ENCODE assay signal across 14 mouse cellular contexts in genomic region chr12:31714070-31714469, GRCm38 (mm10). TPM values are rescaled to one million over a fixed set of nuclear protein-coding genes. Genes with fewer than 3 reads are reported as not detected.
DNase-seq lines count a peak whose midpoint lies in the region; ATAC-seq lines count a peak whose summit lies in the region.
"Had no signal": no experiment of that assay in that cellular context is flagged by ENCODE, and none has a peak within 500 bp of the region (broad histone marks: within the 10 kb centered on the region; RNA-seq: fewer than 3 reads in every experiment).

No protein-coding gene starts in this region.

- peak overlapping the region; percentile 42; the same call in 1 of the 2 replicates for H3K4me2 ChIP-seq in limb, embryonic 12.5 days
- H3K4me2 ChIP-seq in hindbrain, embryonic 15.5 days = peak overlapping the region; percentile 50
- H3K4me2 ChIP-seq in neural tube, embryonic 14.5 days (ENCODE audit: low read depth, low read length) = peak overlapping the region; percentile 41
- H3K4me2 ChIP-seq: limb, embryonic 15.5 days; lung, embryonic 14.5 days had no signal

- H3K27ac ChIP-seq in heart, embryonic 10.5 days = 0 out of 2 replicates have a peak overlapping the region, but pooled peaks have one; percentile 77
- no peak overlapping the region for H3K27ac ChIP-seq in limb, embryonic 12.5 days
- H3K27ac ChIP-seq in limb, embryonic 10.5 days = no peak overlapping the region
- peak overlapping the region; percentile 89 for H3K27ac ChIP-seq in hindbrain, embryonic 15.5 days (replicated peaks)
- peak overlapping the region; percentile 78 for H3K27ac ChIP-seq in neural tube, embryonic 14.5 days (ENCODE audit: low read depth, low read length)
- H3K27ac ChIP-seq: limb, embryonic 15.5 days had no signal

- DNase-seq in heart, embryonic 10.5 days (ENCODE audit: low spot score) = no peak
- DNase-seq in heart, adult 9 months (ENCODE audit: low spot score in 2 of 2) = no peak
- no peak for DNase-seq in limb, embryonic 10.5 days (ENCODE audit: low spot score)
- no peak for DNase-seq in frontal cortex, postnatal 10 days (ENCODE audit: low spot score in 2 of 2)
- DNase-seq: adrenal gland, postnatal 25 days; heart, postnatal 14 days; kidney, adult 11 months; kidney, postnatal 36 days; lung, embryonic 14.5 days had no signal

- H3K27me3 ChIP-seq in heart, embryonic 10.5 days (ENCODE audit: insufficient read depth, poor library complexity, severe bottlenecking) = no peaks in the 10 kb centered on the region
- H3K27me3 ChIP-seq in limb, embryonic 12.5 days = no peaks in the 10 kb centered on the region
- no peaks in the 10 kb centered on the region for H3K27me3 ChIP-seq in limb, embryonic 10.5 days (ENCODE audit: low read depth, poor library complexity, severe bottlenecking)
- no peaks in the 10 kb centered on the region for H3K27me3 ChIP-seq in hindbrain, embryonic 15.5 days
- H3K27me3 ChIP-seq in neural tube, embryonic 14.5 days (ENCODE audit: control insufficient read depth, insufficient read depth, low read length) = no peaks in the 10 kb centered on the region
- H3K27me3 ChIP-seq: limb, embryonic 15.5 days had no signal

- ATAC-seq in limb, embryonic 12.5 days (ENCODE audit: insufficient number of reproducible peaks, insufficient read depth, low FRiP score, low TSS enrichment, low read depth) = no peak
- peak; percentile 65; the same call in 1 of the 2 replicates for ATAC-seq in hindbrain, embryonic 15.5 days (ENCODE audit: low FRiP score, low read depth)
- peak; percentile 55; the same call in 1 of the 2 replicates for ATAC-seq in neural tube, embryonic 14.5 days (ENCODE audit: low read depth)

- peaks cover 5% of the 10 kb centered on the region; the same call in 1 of the 2 replicates for H3K4me1 ChIP-seq in heart, embryonic 10.5 days
- peaks cover 5% of the 10 kb centered on the region; the same call in 1 of the 2 replicates for H3K4me1 ChIP-seq in limb, embryonic 12.5 days (replicated peaks)
- H3K4me1 ChIP-seq in limb, embryonic 10.5 days = peaks cover 6% of the 10 kb centered on the region
- peaks cover 10% of the 10 kb centered on the region for H3K4me1 ChIP-seq in hindbrain, embryonic 15.5 days (replicated peaks)
- H3K4me1 ChIP-seq in neural tube, embryonic 14.5 days (ENCODE audit: control insufficient read depth, insufficient read depth, low read length) = peaks cover 9% of the 10 kb centered on the region; the same call in 1 of the 2 replicates
- H3K4me1 ChIP-seq: limb, embryonic 15.5 days had no signal

- H3K9me3 ChIP-seq in heart, embryonic 10.5 days = no peaks in the 10 kb centered on the region
- H3K9me3 ChIP-seq in limb, embryonic 12.5 days = no peaks in the 10 kb centered on the region
- H3K9me3 ChIP-seq in limb, embryonic 10.5 days (replicated peaks) = no peaks in the 10 kb centered on the region
- no peaks in the 10 kb centered on the region for H3K9me3 ChIP-seq in hindbrain, embryonic 15.5 days
- no peaks in the 10 kb centered on the region for H3K9me3 ChIP-seq in neural tube, embryonic 14.5 days (ENCODE audit: control insufficient read depth, low read length)
- H3K9me3 ChIP-seq: limb, embryonic 15.5 days had no signal

- 80% methylated on average over 3 of the region's 3 CpGs for WGBS in heart, embryonic 10.5 days
- 41% methylated on average over 3 of the region's 3 CpGs for WGBS in limb, embryonic 12.5 days
- WGBS in limb, embryonic 10.5 days = 88% methylated on average over 3 of the region's 3 CpGs
- WGBS in hindbrain, embryonic 15.5 days = 51% methylated on average over 3 of the region's 3 CpGs
- 52% methylated on average over 3 of the region's 3 CpGs for WGBS in neural tube, embryonic 14.5 days

- H3K36me3 ChIP-seq in heart, embryonic 10.5 days = no peaks in the 10 kb centered on the region
- no peaks in the 10 kb centered on the region for H3K36me3 ChIP-seq in limb, embryonic 12.5 days
- H3K36me3 ChIP-seq in limb, embryonic 10.5 days = no peaks in the 10 kb centered on the region
- H3K36me3 ChIP-seq in hindbrain, embryonic 15.5 days = no peaks in the 10 kb centered on the region
- H3K36me3 ChIP-seq in neural tube, embryonic 14.5 days (ENCODE audit: control insufficient read depth, insufficient read depth, low read length) = peaks cover 2% of the 10 kb centered on the region; the same call in 1 of the 2 replicates
- H3K36me3 ChIP-seq: limb, embryonic 15.5 days had no signal

- peak overlapping the region; percentile 50; the same call in 1 of the 2 replicates for H3K4me3 ChIP-seq in heart, embryonic 10.5 days
- H3K4me3 ChIP-seq in limb, embryonic 12.5 days (replicated peaks) = no peak overlapping the region
- H3K4me3 ChIP-seq in limb, embryonic 10.5 days = no peak overlapping the region
- peak overlapping the region; percentile 57 for H3K4me3 ChIP-seq in hindbrain, embryonic 15.5 days
- H3K4me3 ChIP-seq in neural tube, embryonic 14.5 days (ENCODE audit: low read depth, low read length) = peak overlapping the region; percentile 41
- H3K4me3 ChIP-seq: myocyte had no signal

- no peak overlapping the region for H3K9ac ChIP-seq in limb, embryonic 12.5 days (replicated peaks)
- H3K9ac ChIP-seq in hindbrain, embryonic 15.5 days = no peak overlapping the region
- no peak overlapping the region for H3K9ac ChIP-seq in neural tube, embryonic 14.5 days (replicated peaks; ENCODE audit: low read depth, low read length)
- H3K9ac ChIP-seq: limb, embryonic 15.5 days; lung, embryonic 14.5 days had no signal

RNA-seq across cellular contexts. Expression of gene Gpr22, which starts 0.3 kb away (rescaled TPM):
- polyA plus RNA-seq in heart, embryonic 10.5 days (2016; fragmentation: Nextera tagmentation; extraction: Ambion mirVana) = 4.9 and 15.2 TPM in 2 replicates
- 0.32 and 0.68 TPM in 2 replicates for polyA plus RNA-seq in limb, embryonic 12.5 days (2016; fragmentation: Nextera tagmentation; extraction: Ambion mirVana)
- 0.38 and 0.59 TPM in 2 replicates for polyA plus RNA-seq in limb, embryonic 10.5 days (2016; fragmentation: Nextera tagmentation; extraction: Ambion mirVana)
- 14.8 and 17.5 TPM in 2 replicates for polyA plus RNA-seq in hindbrain, embryonic 15.5 days (2015; fragmentation: Nextera tagmentation; extraction: Ambion mirVana)
- 29.3 and 32.5 TPM in 2 replicates for polyA plus RNA-seq in neural tube, embryonic 14.5 days (2014; fragmentation: Nextera tagmentation; extraction: Ambion mirVana)

RNA-seq across cellular contexts. Expression of gene Cog5, which starts 59.4 kb away (rescaled TPM):
- polyA plus RNA-seq in heart, embryonic 10.5 days (2016; fragmentation: Nextera tagmentation; extraction: Ambion mirVana) = 26.1 and 31.0 TPM in 2 replicates
- polyA plus RNA-seq in limb, embryonic 12.5 days (2016; fragmentation: Nextera tagmentation; extraction: Ambion mirVana) = 36.0 and 38.5 TPM in 2 replicates
- 22.7 and 29.7 TPM in 2 replicates for polyA plus RNA-seq in limb, embryonic 10.5 days (2016; fragmentation: Nextera tagmentation; extraction: Ambion mirVana)
- polyA plus RNA-seq in hindbrain, embryonic 15.5 days (2015; fragmentation: Nextera tagmentation; extraction: Ambion mirVana) = 26.9 and 28.1 TPM in 2 replicates
- 40.1 and 43.5 TPM in 2 replicates for polyA plus RNA-seq in neural tube, embryonic 14.5 days (2014; fragmentation: Nextera tagmentation; extraction: Ambion mirVana)

RNA-seq across cellular contexts. Expression of gene Dus4l, which starts 59.4 kb away (rescaled TPM):
- 7.4 and 11.4 TPM in 2 replicates for polyA plus RNA-seq in heart, embryonic 10.5 days (2016; fragmentation: Nextera tagmentation; extraction: Ambion mirVana)
- 11.0 and 11.5 TPM in 2 replicates for polyA plus RNA-seq in limb, embryonic 12.5 days (2016; fragmentation: Nextera tagmentation; extraction: Ambion mirVana)
- polyA plus RNA-seq in limb, embryonic 10.5 days (2016; fragmentation: Nextera tagmentation; extraction: Ambion mirVana) = 11.8 and 12.0 TPM in 2 replicates
- 7.2 and 9.0 TPM in 2 replicates for polyA plus RNA-seq in hindbrain, embryonic 15.5 days (2015; fragmentation: Nextera tagmentation; extraction: Ambion mirVana)
- polyA plus RNA-seq in neural tube, embryonic 14.5 days (2014; fragmentation: Nextera tagmentation; extraction: Ambion mirVana) = 7.3 and 9.0 TPM in 2 replicates

Comparison
In these comparisons a context has a peak if more than half of its experiments do, and no peak if none do; other contexts are left out.
1. H3K27ac ChIP-seq: peak in heart, embryonic 10.5 days (single experiment), hindbrain, embryonic 15.5 days (single experiment) and neural tube, embryonic 14.5 days (single experiment); none in limb, embryonic 12.5 days (single experiment) and limb, embryonic 10.5 days (single experiment).
2. H3K4me3 ChIP-seq: peak in heart, embryonic 10.5 days (single experiment), hindbrain, embryonic 15.5 days (single experiment) and neural tube, embryonic 14.5 days (single experiment); none in limb, embryonic 12.5 days (single experiment) and limb, embryonic 10.5 days (single experiment).
3. Peak in every context shown above with its lines, with median percentiles within 50 percentile points of each other: H3K4me2 ChIP-seq.